Mouse (Mus musculus): ENCODE measurements at regions not wholly inside any gene's neighbourhood (a gene's known extent, or its start where the extent isn't known, plus 50 kb on each side); places are given as distances from the start of the nearest gene placed in this dataset.

- no peak for DNase-seq (ENCODE audit: low spot score)
- Histone ChIP-seq H3K27me3 (ENCODE audit: insufficient read depth, low read length) (no peaks in the 10 kb centered on the region), H3K4me1 (ENCODE audit: insufficient read depth, low read depth, low read length) (no peaks in the 10 kb centered on the region), H3K36me3 (replicated peaks) (no peaks in the 10 kb centered on the region), H3K9me3 (replicated peaks) (peaks cover 72% of the 10 kb centered on the region), H3K4me3 (ENCODE audit: low read depth, low read length) (no peak overlapping the region)
- no peak for ATAC-seq (ENCODE audit: extremely low read depth, insufficient number of reproducible peaks, low FRiP score, poor library complexity, severe bottlenecking)
- no peak for TF ChIP-seq GATA2 (IDR thresholded peaks at IDR 0.05; ENCODE audit: borderline replicate concordance, low read depth, low read length)
- TF ChIP-seq GATA1 (IDR thresholded peaks at IDR 0.05; ENCODE audit: borderline replicate concordance, low read length) = no peak
- no peak for TF ChIP-seq POLR2AphosphoS5 (IDR thresholded peaks at IDR 0.05; ENCODE audit: insufficient replicate concordance, low read depth, low read length)
- TF ChIP-seq TAL1 (conservative IDR thresholded peaks at IDR 0.05; ENCODE audit: low read depth, low read length) = no peak
- no peak for TF ChIP-seq CTCF (IDR thresholded peaks at IDR 0.05; ENCODE audit: low read depth, low read length)
Measured at GRCm38 (mm10) chr5:116933105-116933504, 182.8 kb downstream of the Suds3 start.

- H3K27me3 ChIP-seq (ENCODE audit: insufficient read depth, low read length) = no peaks in the 10 kb centered on the region
- H3K9me3 ChIP-seq (replicated peaks) = peaks cover 49% of the 10 kb centered on the region
- no peaks in the 10 kb centered on the region for H3K36me3 ChIP-seq (replicated peaks)
- no peak for DNase-seq (ENCODE audit: low spot score)
- TF ChIP-seq GATA1 (IDR thresholded peaks at IDR 0.05; ENCODE audit: borderline replicate concordance, low read length) (no peak), POLR2AphosphoS5 (IDR thresholded peaks at IDR 0.05; ENCODE audit: insufficient replicate concordance, low read depth, low read length) (no peak), TAL1 (conservative IDR thresholded peaks at IDR 0.05; ENCODE audit: low read depth, low read length) (no peak), CTCF (IDR thresholded peaks at IDR 0.05; ENCODE audit: low read depth, low read length) (no peak), GATA2 (IDR thresholded peaks at IDR 0.05; ENCODE audit: borderline replicate concordance, low read depth, low read length) (no peak)
- no peak overlapping the region for H3K4me3 ChIP-seq (ENCODE audit: low read depth, low read length)
- ATAC-seq (ENCODE audit: extremely low read depth, insufficient number of reproducible peaks, low FRiP score, poor library complexity, severe bottlenecking) = no peak
- no peaks in the 10 kb centered on the region for H3K4me1 ChIP-seq (ENCODE audit: insufficient read depth, low read depth, low read length)
Measured at GRCm38 (mm10) chr5:116923761-116924160, 192.2 kb downstream of the Suds3 start.

DNA sequence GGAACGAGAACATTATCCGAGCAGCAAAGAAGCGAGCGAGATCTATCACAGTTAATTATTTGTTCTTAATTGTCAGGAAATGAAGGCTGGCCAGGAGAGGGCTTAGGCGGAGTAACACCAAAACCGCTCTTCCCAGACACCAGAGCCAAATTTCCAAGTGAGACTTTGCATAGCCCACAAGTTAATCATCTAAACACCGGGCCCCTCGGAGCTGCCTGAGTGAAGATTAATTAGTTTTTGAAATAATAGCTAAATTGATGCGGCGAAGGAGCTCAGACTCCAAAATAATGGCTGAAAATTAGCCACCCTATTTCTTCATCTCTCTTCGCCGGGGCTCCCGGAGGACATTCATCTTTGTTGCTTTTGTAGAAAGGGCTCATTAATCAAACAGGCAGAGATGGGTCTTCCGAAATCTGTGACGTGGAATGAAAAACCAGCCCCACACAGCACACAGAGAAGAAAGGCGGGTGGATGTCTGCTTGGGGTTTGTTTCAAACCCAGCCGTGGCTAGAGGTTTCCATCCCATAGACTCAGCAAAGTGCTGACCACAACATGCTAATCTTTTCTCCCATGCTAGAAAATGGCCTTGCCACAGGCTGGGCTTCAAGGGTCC is 193.7 kb downstream of the Suds3 start:
- ATAC-seq (ENCODE audit: extremely low read depth, insufficient number of reproducible peaks, low FRiP score, poor library complexity, severe bottlenecking) (no peak), DNase-seq (ENCODE audit: low spot score) (no peak)
- Histone ChIP-seq H3K4me1 (ENCODE audit: insufficient read depth, low read depth, low read length) (no peaks in the 10 kb centered on the region), H3K4me3 (ENCODE audit: low read depth, low read length) (no peak overlapping the region), H3K27me3 (ENCODE audit: insufficient read depth, low read length) (no peaks in the 10 kb centered on the region), H3K36me3 (replicated peaks) (no peaks in the 10 kb centered on the region), H3K9me3 (replicated peaks) (peaks cover 56% of the 10 kb centered on the region)
- TF ChIP-seq CTCF (IDR thresholded peaks at IDR 0.05; ENCODE audit: low read depth, low read length) (no peak), TAL1 (conservative IDR thresholded peaks at IDR 0.05; ENCODE audit: low read depth, low read length) (no peak), POLR2AphosphoS5 (IDR thresholded peaks at IDR 0.05; ENCODE audit: insufficient replicate concordance, low read depth, low read length) (no peak), GATA2 (IDR thresholded peaks at IDR 0.05; ENCODE audit: borderline replicate concordance, low read depth, low read length) (no peak), GATA1 (IDR thresholded peaks at IDR 0.05; ENCODE audit: borderline replicate concordance, low read length) (no peak)

GRCm38 (mm10) chr5:116914876-116915275 is 201.0 kb downstream of the Suds3 start:
- Histone ChIP-seq H3K36me3 (replicated peaks) (no peaks in the 10 kb centered on the region), H3K9me3 (replicated peaks) (peaks cover 82% of the 10 kb centered on the region), H3K27me3 (ENCODE audit: insufficient read depth, low read length) (no peaks in the 10 kb centered on the region), H3K4me3 (ENCODE audit: low read depth, low read length) (no peak overlapping the region), H3K4me1 (ENCODE audit: insufficient read depth, low read depth, low read length) (no peaks in the 10 kb centered on the region)
- DNase-seq (ENCODE audit: low spot score) = no peak
- ATAC-seq (ENCODE audit: extremely low read depth, insufficient number of reproducible peaks, low FRiP score, poor library complexity, severe bottlenecking) = no peak
- TF ChIP-seq CTCF (IDR thresholded peaks at IDR 0.05; ENCODE audit: low read depth, low read length) (no peak), GATA1 (IDR thresholded peaks at IDR 0.05; ENCODE audit: borderline replicate concordance, low read length) (no peak), TAL1 (conservative IDR thresholded peaks at IDR 0.05; ENCODE audit: low read depth, low read length) (no peak), POLR2AphosphoS5 (IDR thresholded peaks at IDR 0.05; ENCODE audit: insufficient replicate concordance, low read depth, low read length) (no peak), GATA2 (IDR thresholded peaks at IDR 0.05; ENCODE audit: borderline replicate concordance, low read depth, low read length) (no peak)

DNA sequence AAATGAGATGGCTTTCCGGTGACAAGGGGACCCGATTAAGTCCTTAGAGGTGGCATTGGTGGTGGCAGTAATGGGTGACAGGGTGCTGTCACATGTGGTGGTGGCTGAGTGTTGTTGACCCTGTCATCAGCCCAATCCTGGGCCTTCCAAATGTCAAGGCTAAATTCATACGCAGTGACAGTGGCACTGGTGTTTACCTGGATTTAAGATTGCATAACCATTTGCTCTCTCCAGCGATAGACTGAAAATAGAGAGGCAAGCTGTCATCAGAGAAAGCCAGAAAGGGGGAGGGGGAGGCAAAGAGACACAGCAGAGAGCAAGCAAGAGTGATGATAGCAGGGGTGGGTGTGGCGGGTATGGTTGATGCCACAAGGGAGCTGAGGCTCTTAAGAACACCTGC is 215.1 kb downstream of the Suds3 start:
- ATAC-seq (ENCODE audit: extremely low read depth, insufficient number of reproducible peaks, low FRiP score, poor library complexity, severe bottlenecking) (no peak), DNase-seq (ENCODE audit: low spot score) (no peak)
- no peaks in the 10 kb centered on the region for H3K27me3 ChIP-seq (ENCODE audit: insufficient read depth, low read length)

GRCm38 (mm10) chr5:116897391-116897790 is 218.5 kb downstream of the Suds3 start:
- TF ChIP-seq CTCF (IDR thresholded peaks at IDR 0.05; ENCODE audit: low read depth, low read length) = no peak
- Histone ChIP-seq H3K27me3 (ENCODE audit: insufficient read depth, low read length) (no peaks in the 10 kb centered on the region), H3K4me1 (ENCODE audit: insufficient read depth, low read depth, low read length) (no peaks in the 10 kb centered on the region), H3K4me3 (ENCODE audit: low read depth, low read length) (no peak overlapping the region), H3K9me3 (replicated peaks) (peaks cover 81% of the 10 kb centered on the region), H3K36me3 (replicated peaks) (no peaks in the 10 kb centered on the region)
- no peak for ATAC-seq (ENCODE audit: extremely low read depth, insufficient number of reproducible peaks, low FRiP score, poor library complexity, severe bottlenecking)
- DNase-seq (ENCODE audit: low spot score) = no peak

More for the DNA sequence above, 215.1 kb downstream of the Suds3 start:
- no peaks in the 10 kb centered on the region for H3K36me3 ChIP-seq (replicated peaks)
- H3K4me1 ChIP-seq (ENCODE audit: insufficient read depth, low read depth, low read length) = no peaks in the 10 kb centered on the region
- no peak for TF ChIP-seq GATA2 (IDR thresholded peaks at IDR 0.05; ENCODE audit: borderline replicate concordance, low read depth, low read length)
- no peak for TF ChIP-seq GATA1 (IDR thresholded peaks at IDR 0.05; ENCODE audit: borderline replicate concordance, low read length)
- no peak for TF ChIP-seq POLR2AphosphoS5 (IDR thresholded peaks at IDR 0.05; ENCODE audit: insufficient replicate concordance, low read depth, low read length)
- TF ChIP-seq CTCF (IDR thresholded peaks at IDR 0.05; ENCODE audit: low read depth, low read length) = no peak
- TF ChIP-seq TAL1 (conservative IDR thresholded peaks at IDR 0.05; ENCODE audit: low read depth, low read length) = no peak
- peaks cover 62% of the 10 kb centered on the region for H3K9me3 ChIP-seq (replicated peaks)
- H3K4me3 ChIP-seq (ENCODE audit: low read depth, low read length) = no peak overlapping the region

All from G1E (cell line).